Mouse (Mus musculus): Measurements from ENCODE around the gene Fam181a. TPM values are rescaled to one million over a fixed set of nuclear protein-coding genes. Genes with fewer than 3 reads are reported as not detected.

The Fam181a gene
- polyA plus RNA-seq, 1 experiment from 2014 or later = 57.7 TPM

GRCm38 (mm10) chr12:103282936-103283335, 27.8 kb upstream of the Fam181a start:
- Histone ChIP-seq H3K36me3 (ENCODE audit: control insufficient read depth, insufficient read depth, low read length) (no peaks in the 10 kb centered on the region), H3K27me3 (ENCODE audit: control insufficient read depth, insufficient read depth, low read length) (no peaks in the 10 kb centered on the region), H3K27ac (ENCODE audit: low read depth, low read length) (no peak overlapping the region), H3K4me1 (ENCODE audit: control insufficient read depth, insufficient read depth, low read length) (no peaks in the 10 kb centered on the region), H3K9me3 (ENCODE audit: control insufficient read depth, low read length) (no peaks in the 10 kb centered on the region), H3K9ac (ENCODE audit: low read length) (no peak overlapping the region), H3K4me2 (no peak overlapping the region), H3K4me3 (ENCODE audit: low read depth, low read length) (no peak overlapping the region)
- DNase-seq (ENCODE audit: low spot score, missing footprints) (peak; percentile 60), ATAC-seq (ENCODE audit: low FRiP score) (no peak)
- WGBS = 69% methylated on average over 6 of the region's 6 CpGs

- ATAC-seq (ENCODE audit: low FRiP score) = no peak
- 81% methylated on average over 3 of the region's 3 CpGs for WGBS
- no peak overlapping the region for H3K4me2 ChIP-seq
Measured at GRCm38 (mm10) chr12:103283411-103283810, 27.4 kb upstream of the Fam181a start.

GRCm38 (mm10) chr12:103287276-103287675, 23.5 kb upstream of the Fam181a start:
- 79% methylated on average over 4 of the region's 4 CpGs for WGBS
- DNase-seq (ENCODE audit: low spot score, missing footprints) = no peak
- Histone ChIP-seq H3K4me3 (ENCODE audit: low read depth, low read length) (no peak overlapping the region), H3K4me1 (ENCODE audit: control insufficient read depth, insufficient read depth, low read length) (0 out of 2 replicates have a peak, but pooled peaks cover 2% of the 10 kb centered on the region), H3K36me3 (ENCODE audit: control insufficient read depth, insufficient read depth, low read length) (no peaks in the 10 kb centered on the region), H3K4me2 (no peak overlapping the region), H3K27me3 (ENCODE audit: control insufficient read depth, insufficient read depth, low read length) (no peaks in the 10 kb centered on the region), H3K9ac (ENCODE audit: low read length) (no peak overlapping the region), H3K9me3 (ENCODE audit: control insufficient read depth, low read length) (no peaks in the 10 kb centered on the region), H3K27ac (ENCODE audit: low read depth, low read length) (no peak overlapping the region)
- ATAC-seq (ENCODE audit: low FRiP score) = no peak

More at GRCm38 (mm10) chr12:103283411-103283810, 27.4 kb upstream of the Fam181a start:
- Histone ChIP-seq H3K36me3 (ENCODE audit: control insufficient read depth, insufficient read depth, low read length) (no peaks in the 10 kb centered on the region), H3K4me3 (ENCODE audit: low read depth, low read length) (no peak overlapping the region), H3K27ac (ENCODE audit: low read depth, low read length) (no peak overlapping the region), H3K4me1 (ENCODE audit: control insufficient read depth, insufficient read depth, low read length) (no peaks in the 10 kb centered on the region), H3K9me3 (ENCODE audit: control insufficient read depth, low read length) (no peaks in the 10 kb centered on the region), H3K27me3 (ENCODE audit: control insufficient read depth, insufficient read depth, low read length) (no peaks in the 10 kb centered on the region), H3K9ac (ENCODE audit: low read length) (no peak overlapping the region)
- peak; percentile 49 for DNase-seq (ENCODE audit: low spot score, missing footprints)

GRCm38 (mm10) chr12:103292366-103292765, 18.4 kb upstream of the Fam181a start:
- WGBS = 89% methylated on average over 3 of the region's 3 CpGs
- Histone ChIP-seq H3K9ac (ENCODE audit: low read length) (no peak overlapping the region), H3K27ac (ENCODE audit: low read depth, low read length) (no peak overlapping the region), H3K4me3 (ENCODE audit: low read depth, low read length) (no peak overlapping the region), H3K36me3 (ENCODE audit: control insufficient read depth, insufficient read depth, low read length) (no peaks in the 10 kb centered on the region), H3K4me1 (ENCODE audit: control insufficient read depth, insufficient read depth, low read length) (0 out of 2 replicates have a peak, but pooled peaks cover 2% of the 10 kb centered on the region), H3K9me3 (ENCODE audit: control insufficient read depth, low read length) (no peaks in the 10 kb centered on the region), H3K4me2 (no peak overlapping the region), H3K27me3 (ENCODE audit: control insufficient read depth, insufficient read depth, low read length) (no peaks in the 10 kb centered on the region)
- DNase-seq (ENCODE audit: low spot score, missing footprints) (no peak), ATAC-seq (ENCODE audit: low FRiP score) (no peak)

GRCm38 (mm10) chr12:103296292-103296691, 14.5 kb upstream of the Fam181a start:
- WGBS = 20% methylated on average over 4 of the region's 4 CpGs
- H3K27ac ChIP-seq (ENCODE audit: low read depth, low read length) = no peak overlapping the region
- ATAC-seq (ENCODE audit: low FRiP score) = no peak

GRCm38 (mm10) chr12:103300493-103300892, 10.3 kb upstream of the Fam181a start:
- WGBS = 82% methylated on average over 9 of the region's 9 CpGs
- no peak overlapping the region for H3K4me2 ChIP-seq
- DNase-seq (ENCODE audit: low spot score, missing footprints) (no peak), ATAC-seq (ENCODE audit: low FRiP score) (no peak)
- H3K36me3 ChIP-seq (ENCODE audit: control insufficient read depth, insufficient read depth, low read length) = no peaks in the 10 kb centered on the region
- H3K27ac ChIP-seq (ENCODE audit: low read depth, low read length) = no peak overlapping the region
- no peaks in the 10 kb centered on the region for H3K9me3 ChIP-seq (ENCODE audit: control insufficient read depth, low read length)
- no peaks in the 10 kb centered on the region for H3K4me1 ChIP-seq (ENCODE audit: control insufficient read depth, insufficient read depth, low read length)
- no peaks in the 10 kb centered on the region for H3K27me3 ChIP-seq (ENCODE audit: control insufficient read depth, insufficient read depth, low read length)
- no peak overlapping the region for H3K4me3 ChIP-seq (ENCODE audit: low read depth, low read length)
- H3K9ac ChIP-seq (ENCODE audit: low read length) = no peak overlapping the region

More at GRCm38 (mm10) chr12:103296292-103296691, 14.5 kb upstream of the Fam181a start:
- no peaks in the 10 kb centered on the region for H3K36me3 ChIP-seq (ENCODE audit: control insufficient read depth, insufficient read depth, low read length)
- H3K4me3 ChIP-seq (ENCODE audit: low read depth, low read length) = no peak overlapping the region
- no peak overlapping the region for H3K9ac ChIP-seq (ENCODE audit: low read length)
- H3K4me1 ChIP-seq (ENCODE audit: control insufficient read depth, insufficient read depth, low read length) = 0 out of 2 replicates have a peak, but pooled peaks cover 2% of the 10 kb centered on the region
- H3K4me2 ChIP-seq = no peak overlapping the region
- H3K9me3 ChIP-seq (ENCODE audit: control insufficient read depth, low read length) = no peaks in the 10 kb centered on the region
- no peak for DNase-seq (ENCODE audit: low spot score, missing footprints)
- H3K27me3 ChIP-seq (ENCODE audit: control insufficient read depth, insufficient read depth, low read length) = no peaks in the 10 kb centered on the region

GRCm38 (mm10) chr12:103301645-103302044, 9.1 kb upstream of the Fam181a start:
- peak; percentile 97 for DNase-seq (ENCODE audit: low spot score, missing footprints)
- WGBS = 51% methylated on average over 2 of the region's 2 CpGs
- Histone ChIP-seq H3K9ac (ENCODE audit: low read length) (no peak overlapping the region), H3K4me1 (ENCODE audit: control insufficient read depth, insufficient read depth, low read length) (no peaks in the 10 kb centered on the region), H3K27me3 (ENCODE audit: control insufficient read depth, insufficient read depth, low read length) (no peaks in the 10 kb centered on the region), H3K27ac (ENCODE audit: low read depth, low read length) (no peak overlapping the region), H3K4me2 (no peak overlapping the region), H3K9me3 (ENCODE audit: control insufficient read depth, low read length) (no peaks in the 10 kb centered on the region), H3K4me3 (ENCODE audit: low read depth, low read length) (no peak overlapping the region), H3K36me3 (ENCODE audit: control insufficient read depth, insufficient read depth, low read length) (no peaks in the 10 kb centered on the region)
- no peak for ATAC-seq (ENCODE audit: low FRiP score)

- H3K36me3 ChIP-seq (ENCODE audit: control insufficient read depth, insufficient read depth, low read length) = no peaks in the 10 kb centered on the region
- no peak overlapping the region for H3K4me3 ChIP-seq (ENCODE audit: low read depth, low read length)
- WGBS = 96% methylated on average over 1 of the region's 1 CpGs
- H3K4me2 ChIP-seq = no peak overlapping the region
- H3K9me3 ChIP-seq (ENCODE audit: control insufficient read depth, low read length) = no peaks in the 10 kb centered on the region
- DNase-seq (ENCODE audit: low spot score, missing footprints) (no peak), ATAC-seq (ENCODE audit: low FRiP score) (no peak)
- H3K27ac ChIP-seq (ENCODE audit: low read depth, low read length) = no peak overlapping the region
- no peaks in the 10 kb centered on the region for H3K27me3 ChIP-seq (ENCODE audit: control insufficient read depth, insufficient read depth, low read length)
- no peak overlapping the region for H3K9ac ChIP-seq (ENCODE audit: low read length)
- H3K4me1 ChIP-seq (ENCODE audit: control insufficient read depth, insufficient read depth, low read length) = no peaks in the 10 kb centered on the region
Measured at GRCm38 (mm10) chr12:103302960-103303359, 7.8 kb upstream of the Fam181a start.

GRCm38 (mm10) chr12:103306224-103306623, 4.6 kb upstream of the Fam181a start:
- DNase-seq (ENCODE audit: low spot score, missing footprints) = no peak
- Histone ChIP-seq H3K4me2 (no peak overlapping the region), H3K9me3 (ENCODE audit: control insufficient read depth, low read length) (peaks cover 2% of the 10 kb centered on the region; the same call in 1 of the 2 replicates), H3K4me3 (ENCODE audit: low read depth, low read length) (no peak overlapping the region), H3K27me3 (ENCODE audit: control insufficient read depth, insufficient read depth, low read length) (no peaks in the 10 kb centered on the region), H3K9ac (ENCODE audit: low read length) (no peak overlapping the region), H3K27ac (ENCODE audit: low read depth, low read length) (no peak overlapping the region), H3K4me1 (ENCODE audit: control insufficient read depth, insufficient read depth, low read length) (no peaks in the 10 kb centered on the region), H3K36me3 (ENCODE audit: control insufficient read depth, insufficient read depth, low read length) (no peaks in the 10 kb centered on the region)
- 45% methylated on average over 2 of the region's 2 CpGs for WGBS
- peak; percentile 61 for ATAC-seq (ENCODE audit: low FRiP score)
